Mouse (Mus musculus): ENCODE measurements around the gene Snrnp200.
"Not testable (repeated sequence)": the region's sequence is repeated elsewhere in the genome, so short reads cannot be mapped to it uniquely, and the experiment has no call there.

Gene Snrnp200

DNA sequence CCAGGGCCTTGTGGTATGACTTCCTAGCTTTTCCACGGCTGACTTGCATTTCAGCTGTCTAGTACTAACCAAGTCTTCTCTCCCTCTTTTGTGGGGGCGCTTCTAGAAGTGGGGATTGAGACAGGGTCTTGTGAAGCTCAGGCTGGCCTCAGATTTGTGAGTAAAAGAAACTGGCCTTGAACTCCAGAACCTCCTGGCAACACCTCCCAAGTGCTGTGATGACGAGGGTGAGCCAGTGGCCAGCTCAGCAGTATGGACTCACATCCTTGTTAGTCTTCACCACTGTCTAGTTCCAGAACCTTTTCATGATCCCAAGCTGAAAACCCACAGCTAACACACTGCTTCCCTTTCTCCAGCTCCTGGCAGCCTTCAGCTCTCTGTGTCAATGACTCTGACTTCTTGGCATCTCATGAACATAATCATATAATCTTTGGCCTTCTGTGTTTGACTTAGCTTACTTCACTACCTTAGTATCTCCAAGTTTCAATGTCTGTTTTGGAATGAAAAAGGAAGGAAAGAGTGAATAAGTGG lies 46.5 kb downstream of the Snrnp200 start:
- DNase-seq (ENCODE audit: low spot score): no peak

DNA sequence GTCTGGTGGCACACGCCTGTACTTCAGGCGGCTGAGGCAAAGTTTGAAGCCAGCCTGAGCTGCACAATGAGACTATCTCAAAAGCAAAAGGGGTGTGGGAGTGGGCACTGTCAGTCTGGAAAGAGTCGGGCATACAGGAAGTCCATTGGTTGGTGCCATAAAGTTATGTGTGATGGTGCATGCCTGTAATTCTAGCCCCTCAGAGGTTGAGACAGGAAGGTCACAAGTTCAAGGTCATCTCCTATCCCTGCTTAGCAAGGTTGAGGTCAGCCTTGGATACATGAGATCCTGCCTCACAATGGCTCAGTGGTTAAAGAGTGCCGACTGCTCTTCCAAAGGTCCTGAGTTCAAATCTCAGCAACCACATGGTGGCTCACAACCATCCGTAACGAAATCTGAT lies 47.1 kb downstream of the Snrnp200 start:
- no peak for DNase-seq (ENCODE audit: low spot score)

DNA sequence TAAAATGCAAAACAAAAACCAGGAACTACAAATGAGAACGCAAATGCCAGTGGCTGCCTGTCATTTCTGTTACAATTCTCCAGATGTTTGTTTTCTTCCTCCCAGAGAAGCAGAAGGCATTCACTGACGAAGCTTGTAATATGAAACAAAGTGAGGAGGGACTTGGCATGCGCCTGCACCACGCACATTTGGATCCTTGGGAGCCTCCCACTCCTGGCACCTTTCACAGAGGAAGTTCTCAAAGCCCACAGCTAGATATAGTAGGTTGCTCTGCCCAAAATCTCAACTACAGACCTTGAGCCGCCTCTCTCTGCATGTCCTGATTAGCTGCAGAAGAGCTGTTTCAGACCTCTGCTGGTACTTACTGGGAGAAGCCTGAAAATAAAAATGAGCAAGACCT lies 51.2 kb downstream of the Snrnp200 start:
- DNase-seq (ENCODE audit: low spot score): no peak

DNA sequence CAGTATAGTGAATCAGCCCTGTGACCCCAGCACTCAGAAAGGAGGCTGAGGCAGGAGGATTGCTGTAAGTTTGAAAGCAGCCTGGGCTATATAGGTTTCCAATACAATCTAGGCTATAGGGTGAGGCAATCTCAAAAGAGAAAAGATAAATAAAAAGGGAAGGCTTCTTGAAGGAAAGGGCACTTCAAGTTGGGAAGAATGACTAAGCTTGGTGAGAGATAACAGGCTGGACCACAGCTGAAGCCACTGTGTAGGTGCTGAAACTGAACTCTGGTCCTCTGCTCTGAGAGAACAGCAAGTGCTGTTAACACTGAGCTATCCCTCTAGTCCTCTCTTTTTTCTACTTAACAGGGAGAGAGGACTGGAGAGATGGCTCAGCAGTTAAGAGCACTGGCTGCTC lies 54.3 kb downstream of the Snrnp200 start:
- no peak for DNase-seq (ENCODE audit: low spot score)

DNA sequence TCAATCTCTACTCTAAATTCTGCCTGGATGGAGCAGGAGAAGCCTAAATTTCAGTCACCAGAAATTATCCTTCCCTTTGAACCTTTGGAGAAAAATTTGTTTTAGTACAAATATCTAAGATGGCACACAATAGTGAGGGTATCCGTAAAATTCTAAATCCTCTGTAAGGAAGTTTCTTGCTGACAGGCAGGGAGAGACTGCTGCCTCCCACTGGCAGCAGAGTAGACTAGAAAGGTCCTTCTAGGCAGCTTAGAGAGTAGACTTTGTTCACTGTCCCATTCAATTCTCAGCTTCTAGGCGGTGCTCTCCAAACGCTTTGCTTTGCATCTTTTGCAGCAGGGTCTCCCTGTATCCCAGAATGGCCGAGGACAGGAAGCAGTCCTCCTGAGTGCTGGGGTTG lies 59.7 kb downstream of the Snrnp200 start:
- DNase-seq (ENCODE audit: low spot score): no peak

DNA sequence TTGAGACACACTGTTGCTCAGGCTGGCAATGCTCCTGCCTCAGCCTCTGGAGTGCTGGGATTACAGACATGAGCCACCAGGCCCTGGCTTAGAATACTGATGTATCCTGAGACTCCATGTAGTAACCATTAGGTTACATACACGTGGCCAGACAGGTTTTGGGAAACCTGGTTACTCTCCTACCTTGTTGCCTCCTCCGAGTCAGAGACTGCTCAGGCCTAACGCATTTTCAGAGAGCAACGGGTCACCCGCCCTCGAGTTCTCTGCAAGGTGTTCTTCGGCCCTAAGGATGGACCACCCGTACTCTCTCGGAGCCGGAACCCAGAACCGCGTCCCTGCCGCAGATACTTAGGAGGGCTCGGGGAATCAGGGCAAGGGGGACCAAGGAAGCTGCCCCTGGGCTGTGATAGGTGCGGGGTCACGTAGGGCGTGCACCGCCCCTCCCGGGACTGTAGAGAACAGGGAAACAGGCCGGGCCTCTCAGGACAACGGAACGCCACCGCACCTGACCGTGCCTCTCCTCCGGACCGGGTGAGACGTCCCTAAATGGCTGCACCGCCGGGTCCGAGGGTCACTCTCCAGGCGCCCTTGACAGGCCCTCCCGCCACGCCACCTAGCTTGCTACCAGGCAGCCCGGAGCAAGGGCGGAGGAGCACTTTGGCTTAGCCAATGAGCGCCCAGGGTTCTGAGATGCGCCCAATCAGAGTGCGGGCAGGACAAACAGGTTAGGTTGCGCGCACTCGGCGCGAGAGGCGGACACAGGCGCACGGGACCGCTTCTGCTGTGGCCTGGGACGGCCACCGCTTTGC lies 61.5 kb downstream of the Snrnp200 start, which contains the start of gene Stard7:
Gene Stard7, plus strand, starts transcription at position 728 of the 809 bp plus-strand sequence.
- peak; percentile 96 for DNase-seq (ENCODE audit: low spot score)

DNA sequence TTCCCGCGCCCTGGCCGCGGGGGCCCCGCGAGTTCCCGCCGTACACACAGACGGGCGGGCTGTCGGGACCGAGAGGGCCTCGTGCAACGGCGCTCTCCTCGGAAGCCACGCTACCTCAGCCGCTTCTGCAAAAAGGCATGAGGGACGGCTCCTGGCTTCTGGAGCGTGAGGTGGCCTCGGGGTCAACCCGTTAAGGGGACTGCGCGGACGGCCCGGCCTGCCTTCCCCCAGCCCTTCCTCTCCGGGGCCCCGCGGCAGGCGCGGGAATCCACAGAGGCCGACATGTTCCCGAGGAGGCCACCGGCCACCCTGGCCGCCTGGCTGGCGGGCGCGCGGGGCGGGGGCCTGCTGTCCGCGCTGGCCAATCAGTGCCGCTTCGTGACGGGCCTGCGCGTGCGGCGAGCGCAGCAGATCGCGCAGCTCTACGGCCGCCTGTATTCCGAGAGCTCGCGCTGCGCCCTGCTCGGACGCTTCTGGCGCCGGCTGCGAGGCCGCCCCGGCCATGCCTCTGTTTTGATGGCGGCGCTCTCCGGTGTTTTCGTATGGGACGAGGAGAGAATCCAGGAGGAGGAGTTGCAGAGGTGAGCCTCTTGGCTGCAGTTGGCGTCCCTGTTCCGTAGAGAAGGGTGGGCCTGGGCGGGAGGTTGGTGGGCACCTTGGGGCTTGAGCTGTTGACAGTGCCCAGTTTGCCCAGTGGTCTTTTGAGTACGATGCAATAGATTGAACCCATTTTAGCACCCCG lies 62.3 kb downstream of the Snrnp200 start:
- peak; percentile 82 for DNase-seq (ENCODE audit: low spot score)

DNA sequence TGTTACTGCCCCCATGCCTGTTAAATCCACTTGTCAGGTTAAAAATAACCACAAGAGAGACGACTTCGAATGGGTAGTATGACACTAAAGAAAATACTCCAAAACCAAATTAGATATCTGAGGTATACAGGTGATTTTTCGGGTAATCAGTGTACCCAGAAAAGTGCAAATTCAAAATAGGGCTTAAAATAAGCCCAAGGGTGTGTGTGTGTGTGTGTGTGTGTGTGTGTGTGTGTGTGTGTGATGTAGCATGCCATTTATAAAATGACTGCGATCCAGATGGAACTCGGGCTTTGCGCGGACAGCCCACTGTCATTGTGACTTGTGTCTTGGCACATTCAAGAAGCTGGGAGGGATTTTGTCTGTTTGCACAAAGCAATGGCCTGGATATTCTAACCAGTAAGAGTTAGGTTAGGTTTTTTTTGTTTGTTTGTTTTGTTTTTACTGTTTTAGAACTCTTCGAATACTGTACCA lies 62.9 kb downstream of the Snrnp200 start:
- peak; percentile 37 for DNase-seq (ENCODE audit: low spot score)

DNA sequence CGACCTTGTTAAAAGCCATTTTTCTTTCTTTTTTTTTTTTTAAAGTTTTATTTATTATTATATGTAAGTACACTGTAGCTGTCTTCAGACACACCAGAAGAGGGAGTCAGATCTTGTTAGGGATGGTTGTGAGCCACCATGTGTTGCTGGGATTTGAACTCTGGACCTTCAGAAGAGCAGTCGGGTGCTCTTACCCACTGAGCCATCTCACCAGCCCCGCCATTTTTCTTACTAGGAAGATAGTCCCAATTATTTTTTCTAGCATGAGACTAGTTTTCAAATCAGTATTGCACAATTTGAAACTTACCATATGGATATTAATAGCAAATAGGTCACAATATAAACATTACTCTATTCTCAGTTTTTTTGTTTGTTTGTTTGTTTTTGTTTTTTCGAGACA lies 63.9 kb downstream of the Snrnp200 start:
- DNase-seq (ENCODE audit: low spot score): not testable (repeated sequence)

DNA sequence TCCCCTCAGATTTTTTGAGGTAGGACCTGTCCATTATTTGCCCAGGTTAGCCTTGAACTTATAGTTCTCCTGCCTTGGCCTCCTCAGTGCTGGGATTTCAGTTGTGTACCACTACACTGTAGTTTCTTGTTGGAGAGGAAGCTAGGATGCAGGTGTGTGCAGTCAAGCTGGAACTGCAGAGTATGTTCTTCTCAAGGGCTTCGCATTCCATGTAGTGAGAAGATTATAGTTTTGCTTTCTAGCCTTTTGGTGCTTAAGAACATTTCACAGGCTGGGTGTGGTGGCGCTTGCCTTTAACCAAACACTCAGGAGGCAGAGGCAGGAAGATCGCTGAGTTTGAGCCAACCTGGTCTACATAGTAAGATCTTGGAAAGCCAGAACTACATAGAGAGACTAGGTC lies 64.6 kb downstream of the Snrnp200 start:
- DNase-seq (ENCODE audit: low spot score): no peak

DNA sequence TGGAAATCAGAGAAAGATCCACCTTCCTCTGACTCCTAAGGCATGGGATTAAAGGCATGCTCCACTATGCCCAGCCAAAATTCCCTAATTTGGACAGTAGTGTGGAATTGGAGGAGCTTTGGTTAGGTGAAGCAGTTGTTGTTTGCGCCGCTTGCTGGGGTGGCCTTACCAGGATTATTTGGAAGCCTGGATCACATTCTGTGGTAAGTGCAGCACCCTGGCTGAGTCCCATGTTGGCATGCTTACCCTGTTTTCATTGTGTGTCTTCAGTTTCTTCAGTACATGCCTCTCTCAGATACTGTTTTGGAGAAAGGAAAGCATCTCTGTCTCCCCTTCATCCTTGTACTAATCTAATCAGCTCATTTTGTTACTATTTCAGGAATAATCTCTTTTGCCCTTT lies 66.4 kb downstream of the Snrnp200 start:
- no peak for DNase-seq (ENCODE audit: low spot score)

DNA sequence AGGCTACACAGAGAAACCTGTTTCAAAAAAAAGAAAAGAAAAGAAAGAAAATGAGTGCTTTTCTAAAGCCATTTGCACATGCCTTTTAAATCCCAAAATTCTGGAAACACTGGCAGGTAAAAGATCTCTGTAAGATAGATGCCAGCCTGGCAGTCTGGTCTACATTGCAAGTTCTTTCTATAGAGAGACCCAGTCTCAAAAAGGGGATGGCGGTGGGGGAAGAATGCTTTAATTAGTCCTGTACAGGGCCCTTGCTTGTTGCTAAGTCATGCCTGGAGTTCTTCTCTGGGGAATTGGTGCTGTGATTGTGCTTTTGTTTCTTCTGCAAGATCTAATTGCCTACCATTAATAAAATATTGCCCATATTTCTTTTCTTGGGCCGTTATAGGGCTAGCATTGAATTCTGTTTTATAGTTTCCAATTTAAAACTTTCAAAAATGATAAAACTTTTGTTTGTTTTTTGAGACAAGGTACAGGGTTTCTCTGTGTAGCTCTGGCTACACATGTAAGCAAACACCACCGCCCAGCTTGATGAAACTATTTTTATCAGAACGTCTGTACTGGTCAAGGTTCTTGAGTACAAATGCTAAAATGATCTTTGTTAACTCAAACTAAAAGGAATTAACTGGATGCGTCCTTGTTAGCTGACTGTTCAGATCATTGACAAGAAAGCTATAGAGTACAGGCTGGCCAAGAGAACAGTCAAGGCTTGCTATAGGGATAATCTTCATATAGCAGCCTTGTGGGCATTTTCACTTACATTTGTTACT lies 67.5 kb downstream of the Snrnp200 start:
- no peak for DNase-seq (ENCODE audit: low spot score)

DNA sequence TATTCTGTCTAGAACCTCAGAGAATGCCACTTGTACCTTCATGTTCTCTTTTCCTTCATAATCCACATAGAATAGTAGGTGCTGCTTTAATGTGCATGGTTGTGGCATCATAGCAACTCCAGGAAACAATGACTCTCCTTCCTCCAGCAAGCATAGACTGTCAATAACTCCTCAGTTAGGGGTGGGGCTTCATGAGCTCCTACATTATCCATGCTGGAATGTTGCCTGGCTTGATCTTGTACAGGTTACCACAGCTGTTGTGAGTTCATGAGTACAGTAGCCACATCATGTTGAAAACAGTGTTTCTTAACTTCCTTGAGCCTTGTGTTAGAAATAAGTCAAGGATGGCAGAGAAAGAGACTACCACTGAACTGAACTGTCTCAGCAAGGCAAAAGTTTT lies 70.0 kb downstream of the Snrnp200 start:
- DNase-seq (ENCODE audit: low spot score): no peak
